Mouse (Mus musculus): ENCODE results near the gene Allc. TPM values are rescaled to one million over a fixed set of nuclear protein-coding genes. Genes with fewer than 3 reads are reported as not detected.

The Allc gene
- total and polyA plus RNA-seq, 2 experiments from 2014 or later, result 0.16 to 0.58 TPM

GRCm38 (mm10) chr12:28514264-28514775, 68.0 kb downstream of the Allc start:
- no peaks in the 10 kb centered on the region for H3K4me1 ChIP-seq (ENCODE audit: insufficient read depth, low read length)
- no peak for ATAC-seq (ENCODE audit: low FRiP score)
- H3K9me3 ChIP-seq (ENCODE audit: low read length), result no peaks in the 10 kb centered on the region
- no peak overlapping the region for H3K4me2 ChIP-seq (ENCODE audit: low read depth, low read length, poor library complexity, severe bottlenecking)
- no peaks in the 10 kb centered on the region for H3K27me3 ChIP-seq (ENCODE audit: insufficient read depth, low read length)
- WGBS, result 50% methylated on average over 1 of the region's 1 CpGs
- no peak overlapping the region for H3K27ac ChIP-seq (ENCODE audit: low read depth, low read length)
- H3K36me3 ChIP-seq (ENCODE audit: insufficient read depth, low read length), result no peaks in the 10 kb centered on the region
- no peak for TF ChIP-seq CTCF (IDR thresholded peaks at IDR 0.05)
- DNase-seq (ENCODE audit: low spot score), result no peak
- no peak overlapping the region for H3K4me3 ChIP-seq (ENCODE audit: low read depth, low read length)
- H3K9ac ChIP-seq (replicated peaks; ENCODE audit: low read length, poor library complexity, severe bottlenecking), result no peak overlapping the region

DNA sequence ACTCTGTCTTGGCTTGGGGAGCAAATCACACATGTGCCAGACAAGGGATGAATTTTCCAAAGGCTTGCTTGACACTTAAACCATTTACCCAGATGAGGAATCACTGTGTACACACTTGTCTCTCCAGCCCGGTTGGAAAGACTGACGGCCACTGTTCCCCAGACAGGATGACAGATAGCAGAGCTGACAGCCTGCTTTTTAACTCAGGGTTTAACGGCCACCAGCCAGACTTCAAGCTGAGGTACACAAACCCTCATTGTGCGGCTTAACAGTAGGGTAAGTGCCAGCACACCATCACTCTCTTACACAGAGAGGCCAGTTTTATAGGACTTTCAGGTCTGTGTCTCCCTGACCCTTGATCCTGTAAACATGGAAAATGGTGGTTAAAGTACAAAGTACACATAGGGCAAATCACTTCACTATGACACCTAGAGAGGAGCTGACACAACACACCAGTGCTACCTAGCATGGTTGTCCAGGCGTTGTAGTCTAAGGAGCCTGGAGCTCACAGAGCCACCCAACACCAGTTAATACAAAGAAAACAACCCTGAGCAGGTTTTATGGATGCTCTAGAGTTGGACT, 72.5 kb downstream of the Allc start:
- no peaks in the 10 kb centered on the region for H3K36me3 ChIP-seq (ENCODE audit: insufficient read depth, low read length)
- no peak for TF ChIP-seq CTCF (IDR thresholded peaks at IDR 0.05)
- H3K9me3 ChIP-seq (ENCODE audit: low read length), result no peaks in the 10 kb centered on the region
- no peak for ATAC-seq (ENCODE audit: low FRiP score)
- DNase-seq (ENCODE audit: low spot score), result no peak
- no peak overlapping the region for H3K9ac ChIP-seq (replicated peaks; ENCODE audit: low read length, poor library complexity, severe bottlenecking)
- H3K4me3 ChIP-seq (ENCODE audit: low read depth, low read length), result no peak overlapping the region
- 48% methylated on average over 5 of the region's 5 CpGs for WGBS
- no peak overlapping the region for H3K4me2 ChIP-seq (ENCODE audit: low read depth, low read length, poor library complexity, severe bottlenecking)
- no peaks in the 10 kb centered on the region for H3K4me1 ChIP-seq (ENCODE audit: insufficient read depth, low read length)
- no peak overlapping the region for H3K27ac ChIP-seq (ENCODE audit: low read depth, low read length)
- H3K27me3 ChIP-seq (ENCODE audit: insufficient read depth, low read length), result no peaks in the 10 kb centered on the region

Other genes with a start within 250 kb of the Allc start
- not detected in 2 replicates for gene Dcdc2c, start 30.1 kb downstream of the Allc start, total RNA-seq (2014; rRNA removed)
- 0.43 and 0.56 TPM in 2 replicates for gene Dcdc2c, start 30.1 kb downstream of the Allc start, polyA plus RNA-seq (2015; fragmentation: Nextera tagmentation; extraction: Ambion mirVana)
- gene Colec11, start 40.9 kb upstream of the Allc start, total RNA-seq (2014; rRNA removed), result 0.57 and 1.4 TPM in 2 replicates
- 0.85 and 1.1 TPM in 2 replicates for gene Colec11, start 40.9 kb upstream of the Allc start, polyA plus RNA-seq (2015; fragmentation: Nextera tagmentation; extraction: Ambion mirVana)
- gene Rps7, start 53.4 kb upstream of the Allc start, total RNA-seq (2014; rRNA removed), result 844 and 942 TPM in 2 replicates
- 481 and 538 TPM in 2 replicates for gene Rps7, start 53.4 kb upstream of the Allc start, polyA plus RNA-seq (2015; fragmentation: Nextera tagmentation; extraction: Ambion mirVana)
- 7.7 and 9.8 TPM in 2 replicates for gene Rnaseh1, start 67.1 kb upstream of the Allc start, total RNA-seq (2014; rRNA removed)
- gene Rnaseh1, start 67.1 kb upstream of the Allc start, polyA plus RNA-seq (2015; fragmentation: Nextera tagmentation; extraction: Ambion mirVana), result 12.6 and 14.5 TPM in 2 replicates
- 6.4 and 8.8 TPM in 2 replicates for gene Adi1, start 92.7 kb upstream of the Allc start, total RNA-seq (2014; rRNA removed)
- gene Adi1, start 92.7 kb upstream of the Allc start, polyA plus RNA-seq (2015; fragmentation: Nextera tagmentation; extraction: Ambion mirVana), result 23.4 and 23.6 TPM in 2 replicates
- 53.2 and 54.4 TPM in 2 replicates for gene Trappc12, start 167.9 kb upstream of the Allc start, total RNA-seq (2014; rRNA removed)
- 37.9 and 38.8 TPM in 2 replicates for gene Trappc12, start 167.9 kb upstream of the Allc start, polyA plus RNA-seq (2015; fragmentation: Nextera tagmentation; extraction: Ambion mirVana)
- gene Eipr1, start 169.3 kb upstream of the Allc start, total RNA-seq (2014; rRNA removed), result 57.4 and 62.2 TPM in 2 replicates
- gene Eipr1, start 169.3 kb upstream of the Allc start, polyA plus RNA-seq (2015; fragmentation: Nextera tagmentation; extraction: Ambion mirVana), result 59.6 and 66.4 TPM in 2 replicates